Mouse (Mus musculus) heart, embryonic 11.5 days (tissue): ENCODE measurements around the gene Ntng1. TPM values are rescaled to one million over a fixed set of nuclear protein-coding genes. Genes with fewer than 3 reads are reported as not detected.

Experiments
- ATAC-seq: fragments of 200-750 bp; cut with Nextera tagmentation; replicated peaks from 2 replicates; pipeline ENCODE4 v1.8.0; 2017; ENCODE audit warnings: moderate library complexity; ENCODE audit not compliant: insufficient number of reproducible peaks, low FRiP score, low TSS enrichment
- H3K27ac ChIP-seq: fragments of 300-500 bp; sonication (generic); 2 replicates; pipeline ENCODE4 v1.5.1; 2014; ENCODE audit warnings: mild to moderate bottlenecking, low read depth, low read length
- H3K27me3 ChIP-seq: fragments of 300-500 bp; sonication (generic); 2 replicates; pipeline ENCODE4 v1.6.1; 2014; ENCODE audit warnings: mild to moderate bottlenecking, low read length, mixed read lengths; ENCODE audit not compliant: control insufficient read depth, insufficient read depth
- H3K36me3 ChIP-seq: fragments of 300-500 bp; sonication (generic); 2 replicates; pipeline ENCODE4 v1.6.1; 2014; ENCODE audit warnings: mild to moderate bottlenecking, low read length, moderate library complexity, mixed read lengths; ENCODE audit not compliant: control insufficient read depth, insufficient read depth
- H3K4me1 ChIP-seq: fragments of 300-500 bp; sonication (generic); 2 replicates; pipeline ENCODE4 v1.6.1; 2014; ENCODE audit warnings: low read length; ENCODE audit not compliant: control insufficient read depth, insufficient read depth
- H3K4me2 ChIP-seq: fragments of 300-500 bp; sonication (generic); 2 replicates; pipeline ENCODE4 v1.6.1; 2014; ENCODE audit warnings: mild to moderate bottlenecking, moderate library complexity
- H3K4me3 ChIP-seq: fragments of 300-500 bp; sonication (generic); 2 replicates; pipeline ENCODE4 v1.5.1; 2014; ENCODE audit warnings: low read depth, low read length
- H3K9ac ChIP-seq: fragments of 300-500 bp; sonication (generic); 2 replicates; pipeline ENCODE4 v1.6.1; 2014; ENCODE audit warnings: mild to moderate bottlenecking, low read depth, low read length, moderate library complexity
- H3K9me3 ChIP-seq: fragments of 300-500 bp; sonication (generic); replicated peaks from 2 replicates; pipeline ENCODE4 v1.6.1; 2016; ENCODE audit warnings: low read length; ENCODE audit not compliant: control insufficient read depth
- WGBS: fragments of 180-500 bp; shearing (Covaris S2); extraction: QIAGEN DNeasy Blood & Tissue Kit; methylation state at CpG from one replicate; pipeline ENCODE4 v1.1.7; 2014; ENCODE audit not compliant: insufficient replicate concordance; 5-methylcytosine and 5-hydroxymethylcytosine counted together
- polyA plus RNA-seq: library from polyadenylated mRNA; unstranded; fragments of >200 nt; fragmentation: Nextera tagmentation; extraction: Ambion mirVana; gene quantifications from 2 replicates; pipeline ENCODE4 v1.2.1, GENCODE M21; 2014

Ntng1 gene
- polyA plus RNA-seq: 0.45 and 0.62 TPM in 2 replicates

- Histone ChIP-seq H3K9ac (peak within 1 kb of the TSS; percentile 63), H3K4me2 (peak within 1 kb of the TSS; percentile 100), H3K4me3 (peak within 1 kb of the TSS; percentile 61), H3K36me3 (no peaks in the 10 kb centered on the region), H3K4me1 (no peaks in the 10 kb centered on the region; the same call in 1 of the 2 replicates), H3K27ac (no peak within 1 kb of the TSS), H3K9me3 (no peaks in the 10 kb centered on the region), H3K27me3 (peaks cover 26% of the 10 kb centered on the region)
- ATAC-seq: peak; percentile 52; the same call in 1 of the 2 replicates
- under 1% methylated on average over 51 of the region's 52 CpGs for WGBS
Observed at GRCm38 (mm10) chr3:110143206-110144061, at the start of gene Ntng1. Gene Ntng1 (minus strand): TSS chr3:110144011.

GRCm38 (mm10) chr3:110187401-110187948, 43.7 kb upstream of the Ntng1 start:
- H3K4me1 ChIP-seq: no peaks in the 10 kb centered on the region
- H3K4me3 ChIP-seq: no peak overlapping the region
- H3K27me3 ChIP-seq: no peaks in the 10 kb centered on the region
- no peak overlapping the region for H3K9ac ChIP-seq
- 77% methylated on average over 5 of the region's 5 CpGs for WGBS
- H3K4me2 ChIP-seq: no peak overlapping the region
- no peaks in the 10 kb centered on the region for H3K9me3 ChIP-seq
- no peak for ATAC-seq
- H3K27ac ChIP-seq: no peak overlapping the region
- no peaks in the 10 kb centered on the region for H3K36me3 ChIP-seq

- peaks cover 12% of the 10 kb centered on the region for H3K27me3 ChIP-seq
- no peaks in the 10 kb centered on the region for H3K9me3 ChIP-seq
- no peak overlapping the region for H3K4me2 ChIP-seq
- no peak for ATAC-seq
- H3K27ac ChIP-seq: no peak overlapping the region
- no peaks in the 10 kb centered on the region for H3K36me3 ChIP-seq
- no peak overlapping the region for H3K4me3 ChIP-seq
- 64% methylated on average over 7 of the region's 7 CpGs for WGBS
- H3K9ac ChIP-seq: no peak overlapping the region
- H3K4me1 ChIP-seq: no peaks in the 10 kb centered on the region
Observed at GRCm38 (mm10) chr3:110149089-110149488, 5.3 kb upstream of the Ntng1 start.

GRCm38 (mm10) chr3:110144301-110145055, 667 bp upstream of the Ntng1 start:
- no peak overlapping the region; the same call in 1 of the 2 replicates for H3K4me2 ChIP-seq
- H3K36me3 ChIP-seq: no peaks in the 10 kb centered on the region
- no peaks in the 10 kb centered on the region for H3K9me3 ChIP-seq
- peaks cover 26% of the 10 kb centered on the region for H3K27me3 ChIP-seq
- no peak overlapping the region for H3K9ac ChIP-seq
- ATAC-seq: no peak
- no peak overlapping the region for H3K27ac ChIP-seq
- no peaks in the 10 kb centered on the region; the same call in 1 of the 2 replicates for H3K4me1 ChIP-seq
- H3K4me3 ChIP-seq: no peak overlapping the region
- WGBS: 34% methylated on average over 6 of the region's 6 CpGs

GRCm38 (mm10) chr3:110142314-110143205, 1.3 kb downstream of the Ntng1 start:
- ATAC-seq: peak; percentile 37; the same call in 1 of the 2 replicates
- WGBS: under 1% methylated on average over 67 of the region's 77 CpGs
- peak overlapping the region; percentile 46; the same call in 1 of the 2 replicates for H3K9ac ChIP-seq
- H3K9me3 ChIP-seq: no peaks in the 10 kb centered on the region
- H3K36me3 ChIP-seq: no peaks in the 10 kb centered on the region
- H3K27ac ChIP-seq: no peak overlapping the region
- H3K27me3 ChIP-seq: peaks cover 26% of the 10 kb centered on the region
- peak overlapping the region; percentile 61 for H3K4me3 ChIP-seq
- H3K4me1 ChIP-seq: no peaks in the 10 kb centered on the region; the same call in 1 of the 2 replicates
- H3K4me2 ChIP-seq: peak overlapping the region; percentile 100

GRCm38 (mm10) chr3:110141351-110142302, 2.2 kb downstream of the Ntng1 start:
- no peaks in the 10 kb centered on the region; the same call in 1 of the 2 replicates for H3K4me1 ChIP-seq
- peak overlapping the region; percentile 100 for H3K4me2 ChIP-seq
- H3K27ac ChIP-seq: no peak overlapping the region
- peak overlapping the region; percentile 61 for H3K4me3 ChIP-seq
- WGBS: 2% methylated on average over 13 of the region's 13 CpGs
- no peak overlapping the region for H3K9ac ChIP-seq
- ATAC-seq: no peak
- peaks cover 26% of the 10 kb centered on the region for H3K27me3 ChIP-seq
- H3K36me3 ChIP-seq: no peaks in the 10 kb centered on the region
- H3K9me3 ChIP-seq: no peaks in the 10 kb centered on the region

GRCm38 (mm10) chr3:110136115-110136514, 7.7 kb downstream of the Ntng1 start:
- no peaks in the 10 kb centered on the region for H3K4me1 ChIP-seq
- WGBS: 25% methylated on average over 1 of the region's 1 CpGs
- H3K36me3 ChIP-seq: no peaks in the 10 kb centered on the region
- H3K27ac ChIP-seq: no peak overlapping the region
- H3K9me3 ChIP-seq: no peaks in the 10 kb centered on the region
- H3K9ac ChIP-seq: no peak overlapping the region
- no peaks in the 10 kb centered on the region for H3K27me3 ChIP-seq
- H3K4me2 ChIP-seq: no peak overlapping the region
- no peak for ATAC-seq
- no peak overlapping the region for H3K4me3 ChIP-seq
